32 mouse cellular contexts compared by ENCODE assay signal in the genomic region with DNA sequence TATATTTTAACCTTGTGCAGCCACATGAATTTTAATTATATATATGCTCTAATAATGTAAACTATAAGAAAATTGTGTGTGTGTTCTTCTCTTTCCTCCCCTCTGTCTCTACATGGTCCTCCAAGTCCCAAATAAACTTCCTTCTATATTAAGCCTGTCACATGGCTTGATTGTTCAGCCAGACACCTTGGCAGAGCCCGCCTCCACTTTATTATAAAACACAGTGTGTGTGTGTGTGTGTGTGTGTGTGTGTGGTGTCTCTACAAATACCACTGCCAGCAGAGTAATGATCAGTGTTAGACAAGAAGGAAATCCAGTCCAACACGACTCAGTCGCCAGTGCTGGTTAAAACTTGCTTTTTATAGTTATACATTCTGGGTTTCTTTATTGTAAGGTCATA. TPM values are rescaled to one million over a fixed set of nuclear protein-coding genes. Genes with fewer than 3 reads are reported as not detected.
DNase-seq lines count a peak whose midpoint lies in the region; ATAC-seq lines count a peak whose summit lies in the region.
"Had no signal": no experiment of that assay in that cellular context is flagged by ENCODE, and none has a peak within 500 bp of the region (broad histone marks: within the 10 kb centered on the region; RNA-seq: fewer than 3 reads in every experiment).

No protein-coding gene starts in this region.

- H3K9me3 ChIP-seq in heart, embryonic 11.5 days (replicated peaks; ENCODE audit: control insufficient read depth, low read length): no peaks in the 10 kb centered on the region
- no peaks in the 10 kb centered on the region for H3K9me3 ChIP-seq in heart, embryonic 10.5 days
- no peaks in the 10 kb centered on the region for H3K9me3 ChIP-seq in hindbrain, embryonic 16.5 days (ENCODE audit: control insufficient read depth, low read length)
- H3K9me3 ChIP-seq: forebrain, embryonic 10.5 days; forebrain, embryonic 13.5 days; heart, embryonic 13.5 days; hindbrain, embryonic 10.5 days; hindbrain, embryonic 13.5 days had no signal

- intact Hi-C loops in heart, postnatal 10 days (cut with DNase I): no loop called here

- no peak overlapping the region for H3K4me3 ChIP-seq in heart, embryonic 11.5 days (ENCODE audit: low read depth, low read length)
- H3K4me3 ChIP-seq in heart, embryonic 10.5 days: no peak overlapping the region
- no peak overlapping the region for H3K4me3 ChIP-seq in hindbrain, embryonic 16.5 days (ENCODE audit: low read length)
- H3K4me3 ChIP-seq: forebrain, embryonic 10.5 days; forebrain, embryonic 13.5 days; gastrocnemius, adult 2 months; heart, embryonic 13.5 days; hindbrain, embryonic 10.5 days; hindbrain, embryonic 13.5 days had no signal

- no peaks in the 10 kb centered on the region for H3K36me3 ChIP-seq in heart, embryonic 11.5 days (ENCODE audit: control insufficient read depth, insufficient read depth, low read length)
- no peaks in the 10 kb centered on the region for H3K36me3 ChIP-seq in heart, embryonic 10.5 days
- no peaks in the 10 kb centered on the region for H3K36me3 ChIP-seq in hindbrain, embryonic 16.5 days (ENCODE audit: control insufficient read depth, insufficient read depth, low read length)
- H3K36me3 ChIP-seq: forebrain, embryonic 10.5 days; heart, embryonic 13.5 days; hindbrain, embryonic 10.5 days; hindbrain, embryonic 13.5 days had no signal

- WGBS in heart, embryonic 11.5 days (ENCODE audit: insufficient replicate concordance): 82% methylated on average over 3 of the region's 3 CpGs
- WGBS in heart, embryonic 10.5 days: 80% methylated on average over 3 of the region's 3 CpGs
- WGBS in hindbrain, embryonic 16.5 days: 94% methylated on average over 3 of the region's 3 CpGs

- H3K9ac ChIP-seq in heart, embryonic 11.5 days (ENCODE audit: low read depth, low read length): no peak overlapping the region
- H3K9ac ChIP-seq in hindbrain, embryonic 16.5 days (ENCODE audit: low read depth, low read length): no peak overlapping the region
- H3K9ac ChIP-seq: forebrain, embryonic 13.5 days; forebrain, postnatal 0 days; heart, embryonic 13.5 days; hindbrain, embryonic 13.5 days had no signal

- H3K4me1 ChIP-seq in heart, embryonic 11.5 days (ENCODE audit: control insufficient read depth, insufficient read depth, low read length): no peaks in the 10 kb centered on the region
- H3K4me1 ChIP-seq in heart, embryonic 10.5 days: no peaks in the 10 kb centered on the region
- H3K4me1 ChIP-seq in hindbrain, embryonic 16.5 days (ENCODE audit: control insufficient read depth, insufficient read depth, low read depth, low read length): no peaks in the 10 kb centered on the region
- H3K4me1 ChIP-seq: forebrain, embryonic 10.5 days; forebrain, embryonic 13.5 days; heart, embryonic 13.5 days; hindbrain, embryonic 10.5 days; hindbrain, embryonic 13.5 days had no signal

- no peak overlapping the region for H3K27ac ChIP-seq in heart, embryonic 11.5 days (ENCODE audit: low read depth, low read length)
- no peak overlapping the region for H3K27ac ChIP-seq in heart, embryonic 10.5 days
- no peak overlapping the region for H3K27ac ChIP-seq in hindbrain, embryonic 16.5 days (ENCODE audit: low read depth, low read length)
- H3K27ac ChIP-seq: forebrain, embryonic 10.5 days; forebrain, embryonic 13.5 days; gastrocnemius, adult 2 months; heart, embryonic 13.5 days; hindbrain, embryonic 10.5 days; hindbrain, embryonic 13.5 days had no signal

- peak; percentile 93 for DNase-seq in heart, adult 11 months
- peak; percentile 56 for DNase-seq in heart, adult 8-10 months (ENCODE audit: low spot score)
- DNase-seq in heart, embryonic 10.5 days (ENCODE audit: low spot score): no peak
- DNase-seq in heart, postnatal 10 days: peak; percentile 63 to 68
- DNase-seq in heart, postnatal 4 days: peak; percentile 45
- no peak for DNase-seq in lung, postnatal 10 days
- DNase-seq: adrenal gland, adult 8-10 months; adrenal gland, postnatal 25 days; cerebellum, adult 18-20 months; cerebellum, adult 9-10 months; cerebellum, postnatal 14 days; forebrain, postnatal 0 days; gastrocnemius, adult 2 months; gastrocnemius, postnatal 14 days; kidney, adult 2 months had no signal

- H3K27me3 ChIP-seq in heart, embryonic 11.5 days (ENCODE audit: control insufficient read depth, insufficient read depth, low read length): no peaks in the 10 kb centered on the region
- H3K27me3 ChIP-seq in heart, embryonic 10.5 days (ENCODE audit: insufficient read depth, poor library complexity, severe bottlenecking): no peaks in the 10 kb centered on the region
- H3K27me3 ChIP-seq in hindbrain, embryonic 16.5 days (replicated peaks; ENCODE audit: control insufficient read depth, insufficient read depth, low read length): no peaks in the 10 kb centered on the region
- H3K27me3 ChIP-seq: forebrain, embryonic 13.5 days; heart, embryonic 13.5 days; hindbrain, embryonic 13.5 days had no signal

- no peak for ATAC-seq in heart, embryonic 11.5 days (replicated peaks; ENCODE audit: insufficient number of reproducible peaks, low FRiP score, low TSS enrichment)
- no peak for ATAC-seq in hindbrain, embryonic 16.5 days
- ATAC-seq: activated CD4-positive, CD25-positive, alpha-beta regulatory T cell, adult 4 months; forebrain, embryonic 13.5 days; forebrain, postnatal 0 days had no signal

- H3K4me2 ChIP-seq in heart, embryonic 11.5 days: no peak overlapping the region
- no peak overlapping the region for H3K4me2 ChIP-seq in hindbrain, embryonic 16.5 days (ENCODE audit: low read length)
- H3K4me2 ChIP-seq: forebrain, embryonic 13.5 days; heart, embryonic 13.5 days; hindbrain, embryonic 13.5 days had no signal

RNA-seq across cellular contexts. Expression of gene 1700057G04Rik, which starts 28.5 kb away (rescaled TPM):
- polyA plus RNA-seq in heart, embryonic 11.5 days (2014; fragmentation: Nextera tagmentation; extraction: Ambion mirVana): not detected in 2 replicates
- total RNA-seq in heart, adult 8-10 months (2022): not detected
- polyA plus RNA-seq in heart, embryonic 10.5 days (2016; fragmentation: Nextera tagmentation; extraction: Ambion mirVana): not detected in 2 replicates
- not detected for total RNA-seq in heart, postnatal 10 days (2021)
- total RNA-seq in heart, postnatal 4 days (2021): not detected
- not detected in 2 replicates for polyA plus RNA-seq in hindbrain, embryonic 16.5 days (2015; fragmentation: Nextera tagmentation; extraction: Ambion mirVana)
- total RNA-seq: adrenal gland, adult 8-10 months; adrenal gland, postnatal 25 days; ES-E14; forebrain, postnatal 0 days; gastrocnemius, adult 2 months; gastrocnemius, postnatal 14 days; gastrocnemius, postnatal 4 days had no signal
- polyA plus RNA-seq: activated CD4-positive, CD25-positive, alpha-beta regulatory T cell, adult 4 months; brain, embryonic 14.5 days; embryonic facial prominence, embryonic 11.5 days; embryonic facial prominence, embryonic 14.5 days; forebrain, embryonic 10.5 days; forebrain, embryonic 13.5 days; forebrain, postnatal 0 days; frontal cortex, adult 2 months; heart, embryonic 13.5 days; hindbrain, embryonic 10.5 days; hindbrain, embryonic 13.5 days; intestine, embryonic 14.5 days; intestine, postnatal 0 days; kidney, adult 2 months; kidney, embryonic 14.5 days had no signal

Comparison
In these comparisons a context has a peak if more than half of its experiments do, and no peak if none do; other contexts are left out.
1. DNase-seq: peak in heart, adult 11 months (single experiment), heart, adult 8-10 months (single experiment), heart, postnatal 10 days (2 of 2) and heart, postnatal 4 days (single experiment); none in heart, embryonic 10.5 days (single experiment) and lung, postnatal 10 days (single experiment).